Mouse (Mus musculus): Measurements from ENCODE around the gene Tmprss11b.
A peak's percentile ranks its signal among the peaks of the same experiment; 100 is the strongest.

Tmprss11b gene

GRCm38 (mm10) chr5:86676262-86676661 is at the start of gene Tmprss11b:
Gene Tmprss11b (minus strand): TSS chr5:86676362.
- DNase-seq (ENCODE audit: low spot score in 2 of 2): no peak

- no peak for DNase-seq (ENCODE audit: low spot score in 2 of 2)
Measured at GRCm38 (mm10) chr5:86725021-86725420, 48.9 kb upstream of the Tmprss11b start.

GRCm38 (mm10) chr5:86722820-86723460 is 46.8 kb upstream of the Tmprss11b start:
- DNase-seq (ENCODE audit: low spot score in 2 of 2): no peak

GRCm38 (mm10) chr5:86714967-86715366 is 38.8 kb upstream of the Tmprss11b start:
- no peak for DNase-seq (ENCODE audit: low spot score in 2 of 2)

- no peak for DNase-seq (ENCODE audit: low spot score in 2 of 2)
Measured at GRCm38 (mm10) chr5:86704923-86705322, 28.8 kb upstream of the Tmprss11b start.

- peak; percentile 11 to 60 for DNase-seq (ENCODE audit: low spot score in 2 of 2)
Measured at GRCm38 (mm10) chr5:86684667-86685066, 8.5 kb upstream of the Tmprss11b start.

- DNase-seq (ENCODE audit: low spot score in 2 of 2): peak in 1 of 2 experiments; percentile 30
Measured at GRCm38 (mm10) chr5:86649185-86649584, 27.0 kb downstream of the Tmprss11b start.

GRCm38 (mm10) chr5:86640795-86641194 is 35.4 kb downstream of the Tmprss11b start:
- DNase-seq (ENCODE audit: low spot score in 2 of 2): no peak

- DNase-seq (ENCODE audit: low spot score in 2 of 2): no peak
Measured at GRCm38 (mm10) chr5:86632324-86632723, 43.8 kb downstream of the Tmprss11b start, which contains the start of gene Tmprss11f. Gene Tmprss11f (minus strand): TSS chr5:86632424.

GRCm38 (mm10) chr5:86630700-86631099 is 45.5 kb downstream of the Tmprss11b start:
- DNase-seq (ENCODE audit: low spot score in 2 of 2): no peak

GRCm38 (mm10) chr5:86621778-86622177 is 54.4 kb downstream of the Tmprss11b start:
- DNase-seq (ENCODE audit: low spot score in 2 of 2): no peak
